Mouse (Mus musculus) retina, postnatal 7 days (tissue): Measurements from ENCODE around the gene Supt6.
"Not testable (repeated sequence)": the region's sequence is repeated elsewhere in the genome, so short reads cannot be mapped to it uniquely, and the experiment has no call there.

Experiments used
- DNase-seq: peaks from one replicate; pipeline ENCODE4 v3.0.0-alpha.2; 2012; ENCODE audit warnings: low read depth, low spot score

The Supt6 gene

GRCm38 (mm10) chr11:78245627-78246317, at the start of gene Supt6, which contains the start of gene Sdf2:
Gene Supt6 (minus strand): TSS chr11:78245987.
Gene Sdf2 (plus strand): TSS chr11:78245746.
- peak; percentile 90 for DNase-seq

- no peak for DNase-seq
These were observed 48.8 kb upstream of the Supt6 start for GRCm38 (mm10) chr11:78294585-78294984.

- no peak for DNase-seq
These were observed 44.9 kb upstream of the Supt6 start, which contains the start of gene BC030499 for GRCm38 (mm10) chr11:78290654-78291053. Gene BC030499 (plus strand): TSS chr11:78290841.

- DNase-seq, result no peak
These were observed 43.5 kb upstream of the Supt6 start for GRCm38 (mm10) chr11:78289146-78289763.

- no peak for DNase-seq
These were observed 33.8 kb upstream of the Supt6 start for GRCm38 (mm10) chr11:78279586-78279985.

GRCm38 (mm10) chr11:78278853-78279252, 33.1 kb upstream of the Supt6 start:
- DNase-seq, result no peak

GRCm38 (mm10) chr11:78276169-78276568, 30.4 kb upstream of the Supt6 start:
- DNase-seq, result not testable (repeated sequence)

GRCm38 (mm10) chr11:78275596-78275995, 29.8 kb upstream of the Supt6 start:
- DNase-seq, result no peak

GRCm38 (mm10) chr11:78271986-78272385, 26.2 kb upstream of the Supt6 start:
- no peak for DNase-seq

GRCm38 (mm10) chr11:78265571-78265970, 19.8 kb upstream of the Supt6 start:
- no peak for DNase-seq

- DNase-seq, result no peak
These were observed 16.8 kb upstream of the Supt6 start for GRCm38 (mm10) chr11:78262550-78262949.

- peak; percentile 93 for DNase-seq
These were observed 15.9 kb upstream of the Supt6 start, which contains the start of gene 2610507B11Rik for GRCm38 (mm10) chr11:78261380-78262352. Gene 2610507B11Rik (plus strand): TSS chr11:78261752.

- DNase-seq, result no peak
These were observed 14.9 kb upstream of the Supt6 start for GRCm38 (mm10) chr11:78260489-78261258.

- DNase-seq, result no peak
These were observed 10.8 kb upstream of the Supt6 start for GRCm38 (mm10) chr11:78256618-78257017.

GRCm38 (mm10) chr11:78247727-78248140, 1.9 kb upstream of the Supt6 start:
- DNase-seq, result no peak

GRCm38 (mm10) chr11:78247012-78247348, 1.2 kb upstream of the Supt6 start:
- no peak for DNase-seq

GRCm38 (mm10) chr11:78246318-78247011, 678 bp upstream of the Supt6 start:
- no peak for DNase-seq

- no peak for DNase-seq
These were observed 543 bp downstream of the Supt6 start for GRCm38 (mm10) chr11:78245261-78245626.

- DNase-seq, result no peak
These were observed 5.5 kb downstream of the Supt6 start for GRCm38 (mm10) chr11:78240193-78240857.

GRCm38 (mm10) chr11:78231518-78231917, 14.3 kb downstream of the Supt6 start:
- DNase-seq, result no peak
